Mouse (Mus musculus): Measurements from ENCODE around the gene Klf7. TPM values are rescaled to one million over a fixed set of nuclear protein-coding genes. Genes with fewer than 3 reads are reported as not detected.

Klf7 gene
- polyA plus RNA-seq, 1 experiment from 2014 or later: 6.2 TPM

GRCm38 (mm10) chr1:64019127-64019635 lies 102.9 kb downstream of the Klf7 start:
- Histone ChIP-seq H3K27ac (replicated peaks) (no peak overlapping the region), H3K4me3 (replicated peaks) (no peak overlapping the region), H3K27me3 (no peaks in the 10 kb centered on the region), H3K4me1 (replicated peaks) (peaks cover 6% of the 10 kb centered on the region; the same call in 1 of the 2 replicates), H3K36me3 (replicated peaks) (no peaks in the 10 kb centered on the region), H3K9ac (no peak overlapping the region), H3K4me2 (no peak overlapping the region), H3K9me3 (replicated peaks) (no peaks in the 10 kb centered on the region)
- no peak for ATAC-seq (ENCODE audit: insufficient read depth)
- WGBS (ENCODE audit: insufficient replicate concordance): 20% methylated on average over 6 of the region's 6 CpGs

GRCm38 (mm10) chr1:64018466-64019077 lies 103.5 kb downstream of the Klf7 start:
- peak overlapping the region; percentile 20; the same call in 1 of the 2 replicates for H3K4me2 ChIP-seq
- no peak overlapping the region for H3K27ac ChIP-seq (replicated peaks)
- H3K9me3 ChIP-seq (replicated peaks): no peaks in the 10 kb centered on the region
- no peak overlapping the region for H3K4me3 ChIP-seq (replicated peaks)
- H3K27me3 ChIP-seq: no peaks in the 10 kb centered on the region
- no peaks in the 10 kb centered on the region for H3K36me3 ChIP-seq (replicated peaks)
- 28% methylated on average over 16 of the region's 16 CpGs for WGBS (ENCODE audit: insufficient replicate concordance)
- ATAC-seq (ENCODE audit: insufficient read depth): no peak
- peaks cover 6% of the 10 kb centered on the region; the same call in 1 of the 2 replicates for H3K4me1 ChIP-seq (replicated peaks)
- no peak overlapping the region for H3K9ac ChIP-seq

GRCm38 (mm10) chr1:64014091-64014490 lies 108.0 kb downstream of the Klf7 start:
- no peak for ATAC-seq (ENCODE audit: insufficient read depth)
- Histone ChIP-seq H3K9me3 (replicated peaks) (no peaks in the 10 kb centered on the region), H3K4me1 (replicated peaks) (peaks cover 6% of the 10 kb centered on the region; the same call in 1 of the 2 replicates), H3K4me2 (no peak overlapping the region), H3K27me3 (no peaks in the 10 kb centered on the region), H3K36me3 (replicated peaks) (no peaks in the 10 kb centered on the region), H3K9ac (no peak overlapping the region), H3K27ac (replicated peaks) (no peak overlapping the region), H3K4me3 (replicated peaks) (no peak overlapping the region)
- WGBS (ENCODE audit: insufficient replicate concordance): 68% methylated on average over 1 of the region's 1 CpGs

- 44% methylated on average over 2 of the region's 2 CpGs for WGBS (ENCODE audit: insufficient replicate concordance)
- H3K4me2 ChIP-seq: no peak overlapping the region
- H3K4me1 ChIP-seq (replicated peaks): no peaks in the 10 kb centered on the region
- H3K36me3 ChIP-seq (replicated peaks): no peaks in the 10 kb centered on the region
- H3K9ac ChIP-seq: no peak overlapping the region
- no peak overlapping the region for H3K27ac ChIP-seq (replicated peaks)
- no peaks in the 10 kb centered on the region for H3K9me3 ChIP-seq (replicated peaks)
- no peak overlapping the region for H3K4me3 ChIP-seq (replicated peaks)
- H3K27me3 ChIP-seq: no peaks in the 10 kb centered on the region
- no peak for ATAC-seq (ENCODE audit: insufficient read depth)
Observed at GRCm38 (mm10) chr1:64008994-64009393, 113.1 kb downstream of the Klf7 start.

- no peak overlapping the region for H3K4me2 ChIP-seq
- no peak overlapping the region for H3K9ac ChIP-seq
- H3K27ac ChIP-seq (replicated peaks): no peak overlapping the region
- no peak for ATAC-seq (ENCODE audit: insufficient read depth)
- H3K27me3 ChIP-seq: no peaks in the 10 kb centered on the region
- H3K4me1 ChIP-seq (replicated peaks): no peaks in the 10 kb centered on the region
- no peak overlapping the region for H3K4me3 ChIP-seq (replicated peaks)
- no peaks in the 10 kb centered on the region for H3K36me3 ChIP-seq (replicated peaks)
- H3K9me3 ChIP-seq (replicated peaks): no peaks in the 10 kb centered on the region
Observed at GRCm38 (mm10) chr1:64008031-64008430, 114.1 kb downstream of the Klf7 start.

GRCm38 (mm10) chr1:64005194-64005593 lies 116.9 kb downstream of the Klf7 start:
- H3K4me1 ChIP-seq (replicated peaks): no peaks in the 10 kb centered on the region
- ATAC-seq (ENCODE audit: insufficient read depth): no peak
- H3K9me3 ChIP-seq (replicated peaks): no peaks in the 10 kb centered on the region
- no peaks in the 10 kb centered on the region for H3K27me3 ChIP-seq
- no peak overlapping the region for H3K4me2 ChIP-seq
- no peak overlapping the region for H3K9ac ChIP-seq
- H3K36me3 ChIP-seq (replicated peaks): no peaks in the 10 kb centered on the region
- H3K4me3 ChIP-seq (replicated peaks): no peak overlapping the region
- H3K27ac ChIP-seq (replicated peaks): no peak overlapping the region
- 71% methylated on average over 2 of the region's 2 CpGs for WGBS (ENCODE audit: insufficient replicate concordance)

GRCm38 (mm10) chr1:64003525-64004291 lies 118.4 kb downstream of the Klf7 start:
- Histone ChIP-seq H3K36me3 (replicated peaks) (no peaks in the 10 kb centered on the region), H3K9ac (no peak overlapping the region), H3K9me3 (replicated peaks) (no peaks in the 10 kb centered on the region), H3K4me1 (replicated peaks) (no peaks in the 10 kb centered on the region), H3K4me2 (no peak overlapping the region), H3K27ac (replicated peaks) (no peak overlapping the region), H3K27me3 (no peaks in the 10 kb centered on the region), H3K4me3 (replicated peaks) (no peak overlapping the region)
- 26% methylated on average over 9 of the region's 9 CpGs for WGBS (ENCODE audit: insufficient replicate concordance)
- ATAC-seq (ENCODE audit: insufficient read depth): no peak

GRCm38 (mm10) chr1:64002036-64002435 lies 120.0 kb downstream of the Klf7 start:
- WGBS (ENCODE audit: insufficient replicate concordance): 65% methylated on average over 6 of the region's 6 CpGs
- H3K27ac ChIP-seq (replicated peaks): no peak overlapping the region
- H3K4me3 ChIP-seq (replicated peaks): no peak overlapping the region
- no peaks in the 10 kb centered on the region for H3K27me3 ChIP-seq
- no peak for ATAC-seq (ENCODE audit: insufficient read depth)
- no peaks in the 10 kb centered on the region for H3K9me3 ChIP-seq (replicated peaks)
- no peak overlapping the region for H3K4me2 ChIP-seq
- no peak overlapping the region for H3K9ac ChIP-seq
- H3K36me3 ChIP-seq (replicated peaks): no peaks in the 10 kb centered on the region
- H3K4me1 ChIP-seq (replicated peaks): no peaks in the 10 kb centered on the region

- H3K9ac ChIP-seq: no peak overlapping the region
- no peaks in the 10 kb centered on the region for H3K36me3 ChIP-seq (replicated peaks)
- H3K4me2 ChIP-seq: no peak overlapping the region
- no peaks in the 10 kb centered on the region for H3K9me3 ChIP-seq (replicated peaks)
- no peaks in the 10 kb centered on the region for H3K27me3 ChIP-seq
- no peak overlapping the region for H3K4me3 ChIP-seq (replicated peaks)
- no peaks in the 10 kb centered on the region for H3K4me1 ChIP-seq (replicated peaks)
- no peak overlapping the region for H3K27ac ChIP-seq (replicated peaks)
- no peak for ATAC-seq (ENCODE audit: insufficient read depth)
- WGBS (ENCODE audit: insufficient replicate concordance): 11% methylated on average over 2 of the region's 2 CpGs
Observed at GRCm38 (mm10) chr1:64000597-64000996, 121.5 kb downstream of the Klf7 start.

GRCm38 (mm10) chr1:63999481-63999880 lies 122.6 kb downstream of the Klf7 start:
- Histone ChIP-seq H3K4me1 (replicated peaks) (no peaks in the 10 kb centered on the region), H3K9ac (no peak overlapping the region), H3K27ac (replicated peaks) (no peak overlapping the region), H3K4me3 (replicated peaks) (no peak overlapping the region), H3K27me3 (no peaks in the 10 kb centered on the region), H3K4me2 (no peak overlapping the region), H3K36me3 (replicated peaks) (no peaks in the 10 kb centered on the region), H3K9me3 (replicated peaks) (no peaks in the 10 kb centered on the region)
- 66% methylated on average over 8 of the region's 8 CpGs for WGBS (ENCODE audit: insufficient replicate concordance)
- no peak for ATAC-seq (ENCODE audit: insufficient read depth)

GRCm38 (mm10) chr1:63998901-63999300 lies 123.2 kb downstream of the Klf7 start:
- H3K9ac ChIP-seq: no peak overlapping the region
- no peaks in the 10 kb centered on the region for H3K36me3 ChIP-seq (replicated peaks)
- H3K4me2 ChIP-seq: no peak overlapping the region
- WGBS (ENCODE audit: insufficient replicate concordance): 61% methylated on average over 4 of the region's 4 CpGs
- H3K4me3 ChIP-seq (replicated peaks): no peak overlapping the region
- no peaks in the 10 kb centered on the region for H3K4me1 ChIP-seq (replicated peaks)
- no peaks in the 10 kb centered on the region for H3K27me3 ChIP-seq
- H3K9me3 ChIP-seq (replicated peaks): no peaks in the 10 kb centered on the region
- no peak for ATAC-seq (ENCODE audit: insufficient read depth)
- no peak overlapping the region for H3K27ac ChIP-seq (replicated peaks)

All from liver, embryonic 15.5 days (tissue).